Mouse (Mus musculus): ENCODE measurements around the gene Rps6ka5.

The Rps6ka5 gene

DNA sequence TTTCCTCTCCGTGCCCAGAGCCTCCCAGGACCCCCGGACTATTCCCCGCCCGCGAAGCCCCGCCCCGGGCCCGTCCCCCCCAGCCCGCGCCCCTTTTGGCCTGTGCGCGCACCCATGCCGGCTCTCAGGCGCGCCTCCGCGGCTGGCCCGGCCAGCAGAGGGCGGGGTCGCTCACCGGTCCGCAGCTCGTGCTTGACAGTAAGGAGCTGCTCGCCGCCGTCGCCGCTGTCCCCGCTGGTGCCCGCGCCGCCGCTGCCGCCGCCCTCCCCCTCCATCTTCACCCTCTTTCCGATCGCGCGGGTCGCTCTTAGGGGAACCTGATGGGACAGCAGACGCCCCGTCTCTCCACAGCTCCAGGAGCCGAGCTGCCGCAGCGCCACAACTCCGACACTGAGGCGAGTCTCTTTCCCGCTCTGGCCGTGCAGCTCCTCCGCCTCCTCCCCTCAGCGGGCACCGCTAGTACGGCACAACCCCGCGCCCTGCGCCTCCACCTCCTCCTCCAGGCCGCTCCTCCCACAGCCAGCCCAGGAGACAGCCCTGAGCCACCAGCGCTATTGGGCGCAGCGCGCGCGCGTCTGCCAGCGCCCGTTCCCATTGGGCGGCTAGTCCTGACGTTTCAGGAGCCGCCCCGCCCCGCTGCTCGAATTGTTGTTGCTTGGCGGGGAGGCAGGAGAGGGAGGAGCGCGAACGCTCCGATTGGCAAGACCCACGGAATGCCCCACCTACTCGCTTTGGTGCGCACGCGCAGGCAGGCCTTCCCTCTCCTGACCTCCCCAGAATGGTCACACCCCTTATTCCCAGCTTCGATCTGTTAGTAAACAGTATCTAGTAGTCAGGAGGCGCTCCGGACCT is 2.0 kb downstream of the Rps6ka5 start:
- DNase-seq: peak; percentile 98 to 99

DNA sequence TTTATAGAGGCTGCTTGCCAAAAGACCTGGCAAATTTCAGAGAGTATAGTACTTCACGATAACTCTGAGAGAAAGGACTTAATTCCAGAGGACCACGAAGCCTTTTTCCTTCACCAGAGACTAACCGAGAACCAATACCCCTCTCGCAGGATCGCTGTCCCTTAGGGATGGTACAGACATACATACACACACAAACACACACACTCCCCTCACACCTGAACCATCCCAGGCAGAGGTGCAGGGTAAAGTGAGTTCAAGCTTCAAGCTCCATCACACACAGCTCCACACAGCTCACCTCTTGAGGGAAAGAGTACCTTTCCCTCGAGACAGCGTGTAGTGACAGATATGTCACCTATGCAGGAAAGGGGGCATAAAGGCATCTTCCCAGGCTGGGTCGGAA is 2.6 kb downstream of the Rps6ka5 start:
- DNase-seq: no peak

DNA sequence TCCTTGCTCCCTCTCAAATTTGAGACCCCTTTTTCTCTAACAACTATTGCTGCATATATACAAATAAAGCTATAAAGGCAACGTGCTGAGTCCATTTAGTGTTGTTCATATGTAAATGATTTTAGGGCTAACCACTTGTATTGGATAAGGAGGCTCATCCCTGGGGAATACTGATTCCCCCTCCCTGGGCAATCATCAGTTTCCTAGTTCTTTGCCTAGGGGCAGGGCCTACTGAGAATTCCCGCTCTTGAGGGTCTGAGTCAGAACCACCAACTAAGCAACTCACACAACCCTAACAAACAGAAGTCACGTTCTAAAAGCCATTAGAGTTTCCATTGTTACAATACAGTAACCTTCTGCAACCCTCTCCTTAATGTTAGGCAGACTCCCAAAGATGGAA is 6.0 kb downstream of the Rps6ka5 start:
- no peak for DNase-seq

DNA sequence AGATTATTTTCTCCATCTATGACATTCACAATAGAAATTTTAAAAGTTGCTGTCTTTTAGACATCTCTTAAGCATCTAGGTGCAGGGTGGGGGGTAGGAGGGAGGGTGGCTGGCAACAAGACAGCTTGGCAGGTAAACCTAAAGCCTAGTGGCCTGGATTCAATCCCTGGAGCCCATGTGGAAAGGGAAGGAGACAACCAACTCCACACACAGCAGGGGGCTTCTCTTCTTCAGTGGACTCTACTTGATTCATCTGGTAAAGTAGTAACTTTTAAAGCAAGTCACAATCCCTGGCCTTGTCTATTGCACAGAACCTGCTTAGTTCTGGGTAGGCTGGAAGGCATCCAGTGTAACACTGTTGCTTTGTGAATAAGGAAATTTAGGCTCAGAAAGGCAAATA is 9.3 kb downstream of the Rps6ka5 start:
- DNase-seq: no peak

DNA sequence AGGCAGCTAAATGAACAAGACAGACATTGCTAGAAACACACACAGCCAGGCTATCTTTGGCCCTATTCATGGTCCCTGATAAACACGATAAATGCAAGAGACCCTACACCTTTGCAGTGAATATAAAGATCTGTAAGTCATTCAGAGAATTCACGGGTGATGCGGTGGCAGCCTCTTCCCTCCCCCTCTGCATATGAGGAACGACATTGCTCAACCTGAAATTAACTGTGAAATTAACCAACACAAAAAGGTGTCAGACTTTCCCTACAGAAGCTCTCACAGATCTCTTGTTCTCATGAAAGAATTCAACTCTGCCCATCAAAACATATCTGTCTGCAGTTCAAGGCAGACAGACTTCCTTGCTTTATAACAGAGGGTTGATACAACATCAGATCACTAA is 9.8 kb downstream of the Rps6ka5 start:
- DNase-seq: no peak

DNA sequence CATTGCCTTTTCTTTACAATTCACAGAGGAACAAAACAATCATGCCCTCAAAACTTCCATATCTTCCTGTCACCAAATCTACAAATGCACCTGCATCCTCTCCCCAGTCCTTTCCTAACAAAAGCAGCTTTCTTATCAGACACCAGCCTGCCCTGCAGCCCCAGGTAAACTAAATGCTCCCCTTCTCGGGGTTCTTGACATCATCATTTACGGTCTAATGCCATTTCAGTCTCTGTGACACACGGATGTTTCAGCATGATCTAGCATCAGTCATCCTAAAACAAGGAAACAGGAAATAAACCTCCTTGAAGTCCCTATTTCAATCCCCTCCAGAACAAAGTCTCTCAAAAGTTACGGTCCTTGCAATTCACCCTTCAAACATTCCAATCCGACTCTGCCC is 15.0 kb downstream of the Rps6ka5 start:
- no peak for DNase-seq

DNA sequence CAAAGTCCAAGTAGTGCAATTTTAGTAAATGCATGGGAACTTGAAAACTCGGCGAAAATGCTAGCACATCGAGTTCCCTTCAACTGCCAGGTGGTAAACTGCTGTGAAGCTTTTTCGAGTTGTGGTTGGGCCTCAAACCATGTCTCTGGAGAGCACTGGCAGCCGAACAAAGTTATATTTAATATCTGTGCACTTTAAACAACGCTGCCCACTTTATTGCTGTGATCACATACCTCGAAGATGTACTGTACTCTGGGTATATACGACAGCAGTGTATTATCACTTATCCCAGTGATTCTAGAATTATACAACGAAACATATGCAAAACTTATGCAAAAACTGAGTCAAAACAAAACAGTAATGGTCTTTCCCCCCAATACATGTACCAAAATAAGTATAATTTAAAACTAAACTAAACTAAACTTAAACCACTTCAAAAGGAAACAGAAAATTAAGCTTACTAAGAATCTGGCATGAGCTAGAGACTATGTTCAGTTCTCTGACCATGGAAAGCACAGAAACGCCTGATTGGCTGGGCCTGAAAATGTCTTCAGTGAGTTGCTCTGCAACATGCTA is 15.6 kb downstream of the Rps6ka5 start:
- no peak for DNase-seq

DNA sequence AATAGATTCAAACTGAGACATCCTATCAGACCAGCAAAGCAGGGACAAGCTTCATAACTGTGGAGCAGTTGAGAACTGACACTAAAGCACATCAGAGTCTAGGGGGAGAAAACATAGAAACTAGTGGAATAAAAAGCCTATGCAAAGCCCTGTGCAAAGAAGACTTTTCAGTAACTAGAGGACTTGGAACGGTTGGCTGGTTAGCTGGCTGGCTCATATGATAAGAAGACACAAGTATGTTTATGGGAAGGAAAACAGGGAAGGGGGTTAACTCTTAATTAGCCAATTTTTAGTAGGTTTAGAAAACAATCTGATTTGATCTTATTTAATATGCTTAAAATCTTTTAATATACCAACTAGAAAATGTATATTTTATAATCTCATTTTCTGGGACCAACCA is 16.4 kb downstream of the Rps6ka5 start:
- DNase-seq: no peak

DNA sequence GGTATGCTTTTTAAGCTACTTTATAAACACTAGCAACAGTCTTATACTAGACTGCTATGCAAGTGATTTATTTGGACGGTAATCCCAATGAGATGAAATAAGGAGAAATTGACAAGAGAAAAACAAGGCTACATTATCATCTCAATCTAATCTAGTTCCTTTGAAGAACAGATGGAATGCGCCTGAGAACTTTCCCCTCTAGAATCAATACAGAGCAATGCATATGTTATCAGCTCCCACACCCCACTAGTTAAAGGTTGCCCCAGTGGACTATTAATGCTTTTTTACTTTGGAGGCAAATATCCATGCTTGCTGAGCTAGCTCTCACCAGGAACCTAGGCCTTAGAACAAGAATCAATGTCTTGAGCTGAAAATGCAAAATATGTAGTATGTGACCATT is 19.5 kb downstream of the Rps6ka5 start:
- no peak for DNase-seq

DNA sequence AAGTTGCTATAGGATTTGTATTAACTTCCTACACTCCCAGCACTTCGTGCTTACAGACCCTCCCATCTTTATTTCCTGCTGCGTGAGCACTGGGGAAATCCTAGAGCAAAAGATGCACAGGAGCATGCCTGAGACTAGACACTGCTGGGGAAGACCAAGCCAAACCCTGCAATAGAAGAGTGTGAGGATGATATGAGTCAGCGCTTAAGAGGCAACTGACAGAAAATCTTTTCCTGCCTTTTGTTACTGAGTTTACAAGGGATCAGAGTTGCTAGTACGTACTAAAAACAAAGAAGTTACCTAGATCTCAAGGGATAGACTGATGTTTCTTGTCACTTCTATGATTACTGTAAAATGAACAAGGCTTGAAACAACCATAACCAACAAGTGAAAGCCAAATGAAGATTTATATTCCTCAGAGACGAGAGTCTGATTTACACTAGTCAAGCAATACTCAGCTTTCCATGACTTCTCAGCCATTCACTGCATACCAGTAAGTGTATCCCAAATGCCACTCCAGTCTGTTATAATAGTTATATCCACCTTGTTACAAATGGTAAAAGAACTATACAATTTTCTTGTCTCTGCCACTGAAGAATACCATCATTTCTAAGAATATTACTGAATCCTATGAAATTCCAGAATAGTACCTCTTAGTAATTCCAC is 21.6 kb downstream of the Rps6ka5 start:
- no peak for DNase-seq

DNA sequence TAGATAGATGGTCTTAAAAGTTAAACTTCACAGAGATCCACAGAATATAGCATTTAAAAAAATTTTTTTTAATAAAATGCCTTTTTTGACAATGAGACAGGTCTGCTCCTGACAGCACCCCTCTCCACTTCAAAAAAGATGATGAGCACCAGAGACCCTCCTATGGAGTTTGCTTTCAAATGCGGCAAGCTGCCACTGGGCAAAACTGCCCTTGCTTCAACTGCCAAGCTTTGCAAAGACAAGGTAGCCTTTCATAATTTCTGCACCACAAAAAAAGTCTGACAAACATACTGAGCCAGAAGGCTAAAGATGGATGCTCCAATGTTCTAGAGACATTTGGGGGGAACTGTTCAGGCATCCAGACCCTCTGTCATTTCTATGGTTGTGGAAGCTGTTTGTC is 28.8 kb downstream of the Rps6ka5 start:
- no peak for DNase-seq

DNA sequence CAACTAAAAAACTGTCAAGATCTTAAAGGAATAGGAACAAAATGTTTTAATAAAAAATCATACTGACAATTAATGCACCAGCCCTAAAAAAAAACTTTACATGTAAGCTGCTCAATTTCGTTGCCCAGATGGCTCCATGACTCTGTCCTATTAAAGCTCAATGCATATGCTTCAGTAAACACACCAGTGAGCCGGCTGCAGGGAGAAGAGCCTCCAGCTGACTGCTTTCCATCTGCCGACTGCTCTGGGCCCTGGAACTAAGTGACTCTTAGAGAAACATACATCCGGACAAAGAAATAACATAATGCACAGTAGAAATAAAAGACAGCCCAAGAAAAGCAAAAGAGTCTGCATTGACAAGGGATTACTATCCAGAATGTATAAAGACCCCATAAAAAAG is 30.2 kb downstream of the Rps6ka5 start:
- no peak for DNase-seq

DNA sequence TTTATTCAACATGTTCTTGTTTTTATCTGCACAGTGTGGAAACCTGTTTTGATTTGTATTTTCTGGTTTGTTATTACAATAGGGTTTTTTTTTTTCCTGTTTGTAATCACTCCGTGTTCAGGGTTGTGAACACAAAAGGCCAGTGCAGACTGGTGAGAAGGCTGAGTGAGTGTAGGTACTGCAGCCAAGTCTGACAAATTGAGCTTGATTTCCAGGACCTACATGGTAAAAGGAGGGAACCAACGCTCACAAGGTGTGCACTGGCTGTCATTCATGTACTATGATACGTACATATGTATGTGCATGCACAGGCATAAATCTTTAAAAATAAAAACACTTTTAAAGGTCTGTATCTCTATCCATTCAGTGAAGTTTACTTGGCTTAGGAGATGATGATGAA is 31.5 kb downstream of the Rps6ka5 start:
- DNase-seq: no peak

DNA sequence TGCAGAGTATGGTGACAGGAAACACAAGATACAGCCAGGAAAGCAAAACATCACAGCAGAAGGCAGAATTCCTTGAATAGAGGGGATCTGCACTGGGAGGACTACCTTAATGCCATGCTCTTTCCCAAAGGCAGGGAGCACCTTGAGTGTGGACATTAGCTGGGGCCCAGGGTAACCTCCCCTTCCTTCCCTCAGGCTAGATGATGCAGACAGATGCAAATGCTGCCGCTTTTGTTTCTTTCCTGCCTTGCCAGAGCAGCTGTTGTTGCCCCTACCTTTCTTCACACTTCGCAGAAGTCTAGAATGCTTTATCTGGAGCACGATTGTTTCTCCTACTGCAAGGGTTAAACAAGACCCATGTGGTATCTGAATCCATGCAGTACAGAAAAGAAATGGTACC is 34.6 kb downstream of the Rps6ka5 start:
- no peak for DNase-seq

DNA sequence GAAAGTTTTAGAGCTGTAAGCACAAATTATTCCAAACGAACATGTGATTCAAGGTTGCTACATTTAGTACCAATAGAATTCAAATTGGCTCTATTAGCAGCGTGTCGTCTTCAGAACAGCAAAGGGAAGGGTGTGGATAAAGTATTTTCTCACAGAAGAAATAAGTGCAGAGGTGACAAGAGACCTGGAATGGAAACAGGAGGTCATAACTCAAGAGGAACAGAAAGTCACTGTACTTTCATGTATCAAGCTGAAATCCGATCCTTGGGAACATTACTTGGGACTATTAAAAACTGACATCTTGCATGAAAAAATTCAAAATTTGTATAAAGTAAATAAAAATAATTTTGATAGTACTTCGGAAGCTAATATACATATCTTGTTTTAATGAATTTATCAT is 36.3 kb downstream of the Rps6ka5 start:
- DNase-seq: no peak

DNA sequence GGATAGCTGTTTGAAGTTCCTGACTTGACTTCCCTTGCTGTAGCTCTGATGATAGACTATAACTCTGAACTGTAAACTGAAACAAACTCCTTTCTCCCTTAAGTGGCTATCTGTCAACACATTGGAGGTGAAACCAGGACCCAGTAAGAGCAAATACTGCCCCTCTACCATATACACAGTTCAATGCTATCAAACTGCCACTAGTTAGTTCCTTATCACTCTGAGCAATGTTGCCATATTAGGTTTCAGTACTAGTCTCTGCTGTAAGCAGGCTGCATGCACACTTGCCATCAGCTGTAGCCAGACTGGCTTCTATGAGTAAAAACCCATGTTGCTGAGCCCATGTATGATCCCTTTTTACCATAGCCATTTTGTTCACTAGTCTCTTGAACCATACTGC is 38.6 kb downstream of the Rps6ka5 start:
- no peak for DNase-seq

DNA sequence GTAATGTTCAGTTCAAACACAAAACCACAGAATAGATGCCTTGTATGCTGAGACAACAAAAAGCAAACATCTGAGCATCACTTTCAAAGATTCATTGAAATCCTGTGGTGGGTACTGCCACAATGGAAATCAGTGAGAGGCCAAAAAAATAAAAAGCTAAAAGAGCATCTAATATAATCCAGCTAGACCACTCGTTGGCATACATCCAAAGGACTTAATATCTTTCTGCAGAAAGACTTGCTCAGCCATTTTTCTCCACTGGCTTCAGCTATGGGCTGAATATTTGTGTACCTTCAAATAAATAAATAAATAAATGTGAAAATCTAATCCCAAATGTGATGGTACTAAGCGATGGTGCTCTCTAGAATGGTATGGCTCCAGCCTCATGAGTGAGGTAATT is 39.8 kb downstream of the Rps6ka5 start:
- DNase-seq: no peak

DNA sequence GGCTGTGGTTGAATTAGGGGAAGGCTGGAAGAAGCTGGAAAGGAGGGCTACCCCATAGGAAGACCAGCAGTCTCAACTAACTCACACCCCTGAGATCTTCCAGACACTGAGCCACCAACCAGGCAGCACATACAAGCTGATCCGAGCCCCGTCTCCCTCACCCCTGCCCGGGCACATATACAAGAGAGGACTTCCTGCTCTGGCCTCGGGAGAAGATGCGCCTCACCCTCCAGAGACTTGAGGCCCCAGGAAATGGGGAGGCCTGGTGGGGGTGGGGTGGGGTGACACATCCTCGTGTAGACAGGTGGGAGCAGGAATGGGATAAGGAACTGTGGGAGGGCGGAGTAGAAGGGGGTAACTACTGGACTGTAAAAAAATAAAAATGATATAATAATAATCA is 45.0 kb downstream of the Rps6ka5 start:
- DNase-seq: no peak

DNA sequence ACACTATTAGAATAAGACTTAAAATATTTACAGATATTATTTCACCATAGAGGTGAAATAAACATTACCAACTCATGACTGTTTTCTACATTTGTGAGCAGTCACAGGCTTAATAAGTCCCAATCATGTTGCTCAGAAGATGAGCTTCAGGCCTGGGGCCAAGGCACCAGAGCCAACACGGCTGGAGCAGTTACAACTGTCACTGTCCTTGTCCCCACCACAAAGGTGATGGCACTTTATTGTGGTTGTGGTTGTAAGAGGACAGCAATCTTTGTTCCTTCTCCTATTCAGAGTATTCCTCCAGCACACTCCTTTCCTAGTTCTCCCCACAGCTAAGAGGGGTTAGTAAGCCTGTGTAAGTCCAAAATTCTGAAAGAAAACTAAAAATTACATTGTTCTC is 45.5 kb downstream of the Rps6ka5 start:
- no peak for DNase-seq

DNA sequence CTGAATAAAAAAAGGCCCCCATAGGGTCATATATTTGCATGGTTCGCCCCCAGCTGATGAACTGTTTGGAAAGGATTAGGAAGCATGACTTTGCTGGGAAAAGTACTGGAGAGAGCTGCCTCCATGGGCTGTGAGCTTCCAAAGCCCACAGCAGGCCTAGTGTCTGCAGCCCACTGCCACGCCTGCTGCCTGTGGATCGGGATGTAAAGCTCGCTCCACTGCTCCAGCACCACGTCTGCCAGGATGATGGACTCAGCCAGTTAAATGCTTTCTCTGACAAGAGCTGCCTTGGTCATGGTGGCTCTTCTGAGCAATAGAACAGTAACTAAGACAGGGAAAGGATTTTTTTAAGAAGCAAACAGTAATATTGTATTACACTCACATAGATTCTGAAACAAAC is 46.1 kb downstream of the Rps6ka5 start:
- no peak for DNase-seq

DNA sequence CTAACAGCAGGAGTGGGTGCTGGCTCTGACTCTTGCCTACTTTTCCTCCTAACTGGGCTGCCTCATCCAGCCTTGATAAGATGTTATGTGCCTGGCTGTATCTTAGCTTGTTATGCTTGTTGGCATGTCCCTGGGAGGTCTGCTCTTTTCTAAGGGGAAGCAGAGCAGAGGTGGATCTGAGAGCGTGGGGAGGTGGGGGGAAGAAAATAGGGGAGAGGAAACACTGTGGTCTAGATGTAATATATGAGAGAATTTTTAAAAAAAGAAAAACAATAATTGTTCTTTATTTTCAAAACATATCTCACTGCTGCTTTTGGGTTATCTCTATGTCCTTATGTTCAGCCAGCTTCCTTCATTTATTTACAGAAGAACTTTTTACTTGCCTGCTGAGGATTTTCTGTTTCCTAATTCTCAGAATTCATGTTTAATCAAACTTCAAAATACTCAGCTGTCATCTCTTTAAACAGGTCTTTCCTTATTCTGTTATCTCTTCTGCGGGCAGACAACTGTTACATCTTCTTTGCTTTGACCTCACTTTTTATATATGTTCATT is 56.1 kb downstream of the Rps6ka5 start:
- DNase-seq: no peak

DNA sequence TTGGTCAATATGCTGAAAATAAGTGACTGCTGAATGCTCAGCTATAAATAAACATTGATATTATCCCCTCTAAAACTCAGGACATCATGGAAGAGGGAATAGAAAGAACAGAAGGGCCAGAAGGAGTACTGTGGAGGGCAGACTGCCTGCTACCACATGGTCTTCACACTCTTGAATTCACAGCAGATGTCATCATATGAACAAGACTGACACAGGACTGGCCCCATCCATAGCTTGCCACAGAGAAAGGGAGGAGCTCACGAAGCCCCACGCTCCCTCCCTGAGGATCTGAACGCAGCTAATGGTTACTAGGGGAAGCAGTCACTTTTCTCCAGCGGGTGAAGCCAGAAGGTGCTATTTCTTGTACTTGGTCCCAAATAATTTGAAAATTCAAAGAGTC is 61.5 kb downstream of the Rps6ka5 start:
- DNase-seq: no peak

DNA sequence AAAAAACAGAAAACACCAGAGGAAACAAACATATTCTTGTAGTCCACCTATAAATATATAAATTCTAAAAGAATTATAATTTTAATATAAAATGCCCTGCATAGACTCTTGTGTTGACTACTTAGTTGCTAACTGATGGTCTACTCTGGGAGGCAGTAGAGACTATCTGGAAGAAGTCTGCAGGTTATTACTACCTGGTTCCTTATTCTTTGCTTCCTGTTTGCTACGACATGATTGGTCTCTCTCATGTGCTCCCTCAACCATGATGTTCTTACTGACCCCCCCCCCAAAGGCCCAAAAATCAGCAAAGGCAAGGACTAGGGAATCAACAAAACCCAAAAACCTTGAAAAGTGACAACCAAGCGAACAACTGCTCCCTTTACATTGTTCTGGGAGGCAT is 66.7 kb downstream of the Rps6ka5 start:
- no peak for DNase-seq

DNA sequence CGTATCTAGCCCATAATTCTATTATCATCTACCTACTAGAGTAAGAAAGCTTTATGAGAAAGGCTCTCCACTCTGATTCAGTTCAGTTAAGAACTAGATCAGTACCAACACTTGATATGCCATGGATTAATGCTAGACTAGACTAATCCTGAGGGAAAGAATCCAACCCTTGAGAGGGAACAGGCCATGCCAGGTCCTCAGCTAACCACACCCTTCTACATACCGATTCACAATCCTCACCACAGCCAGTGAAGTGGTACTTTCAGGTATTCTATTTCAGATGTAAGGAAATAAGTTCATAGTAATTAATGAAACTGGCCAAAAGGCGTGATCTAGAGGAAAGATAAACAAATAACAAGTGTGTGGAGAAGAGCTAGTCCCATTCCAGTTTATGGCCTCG is 70.8 kb downstream of the Rps6ka5 start:
- no peak for DNase-seq
